8 mouse cellular contexts compared by ENCODE assay signal in the genomic region with DNA sequence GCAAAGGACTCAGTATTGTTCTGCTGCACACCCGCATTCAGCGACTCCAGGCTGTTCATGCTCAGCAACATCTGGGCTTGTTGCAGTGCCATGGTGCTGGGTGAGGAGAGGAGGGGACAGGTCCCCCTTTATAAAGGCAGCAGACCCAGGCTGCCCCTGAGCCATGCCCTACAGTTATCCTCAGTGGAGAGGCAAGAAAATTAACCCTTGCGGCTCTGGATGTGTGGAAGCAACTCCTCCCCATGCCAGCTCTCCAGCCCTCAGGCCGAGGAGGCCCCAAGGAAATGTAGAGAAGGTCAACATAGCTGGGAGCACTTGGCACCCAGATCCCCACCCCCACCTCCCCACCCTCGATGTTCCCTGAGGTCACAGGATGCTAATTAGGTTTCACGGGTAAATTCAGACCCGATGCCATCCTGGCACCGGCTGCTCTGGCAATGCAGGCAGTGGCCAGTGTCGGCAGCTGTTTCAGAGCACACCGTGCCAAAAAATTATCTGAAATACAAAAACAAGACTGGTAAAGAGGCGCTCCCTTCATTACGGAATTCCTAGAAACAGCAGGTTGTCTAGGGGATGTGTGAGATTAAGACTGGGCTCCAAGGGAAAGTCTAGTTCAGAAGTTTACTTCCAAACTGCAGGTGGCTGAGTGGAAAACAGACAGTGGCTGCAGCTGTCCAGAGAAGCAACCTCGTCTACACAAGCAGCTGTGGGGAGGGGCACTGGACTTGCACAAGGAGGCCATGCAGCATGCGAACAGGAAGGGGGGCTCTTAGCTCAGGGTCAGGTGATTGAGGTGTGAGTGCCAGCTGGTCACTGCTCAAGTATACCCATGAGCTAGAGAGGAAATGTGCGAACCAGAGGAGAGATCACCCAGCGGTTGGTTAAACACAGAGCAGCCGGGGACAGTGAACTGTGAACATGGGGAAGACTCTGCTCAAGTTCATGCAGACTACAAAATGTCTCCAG. TPM values are rescaled to one million over a fixed set of nuclear protein-coding genes. Genes with fewer than 3 reads are reported as not detected.
A peak's percentile ranks its signal among the peaks of the same experiment; 100 is the strongest.
DNase-seq lines count a peak whose midpoint lies in the region; ATAC-seq and TF ChIP-seq lines count a peak whose summit lies in the region.

No protein-coding gene starts in this region.

- H3K27ac ChIP-seq in heart, embryonic 13.5 days (replicated peaks): peak overlapping the region; percentile 66
- H3K27ac ChIP-seq in neural tube, embryonic 13.5 days (replicated peaks): peak overlapping the region; percentile 72
- H3K27ac ChIP-seq in stomach, postnatal 0 days (replicated peaks): no peak overlapping the region

- H3K36me3 ChIP-seq in heart, embryonic 13.5 days: peaks cover 97% of the 10 kb centered on the region
- H3K36me3 ChIP-seq in neural tube, embryonic 13.5 days: peaks cover 96% of the 10 kb centered on the region
- H3K36me3 ChIP-seq in stomach, postnatal 0 days (ENCODE audit: control insufficient read depth, insufficient read depth, low read length): peaks cover 36% of the 10 kb centered on the region

- H3K9ac ChIP-seq in heart, embryonic 13.5 days: no peak overlapping the region
- H3K9ac ChIP-seq in neural tube, embryonic 13.5 days: no peak overlapping the region
- H3K9ac ChIP-seq in stomach, postnatal 0 days (ENCODE audit: low read length): no peak overlapping the region

- no peaks in the 10 kb centered on the region for H3K27me3 ChIP-seq in heart, embryonic 13.5 days (replicated peaks)
- no peaks in the 10 kb centered on the region for H3K27me3 ChIP-seq in neural tube, embryonic 13.5 days
- no peaks in the 10 kb centered on the region for H3K27me3 ChIP-seq in stomach, postnatal 0 days (ENCODE audit: control insufficient read depth, insufficient read depth, low read length)

- DNase-seq in heart, postnatal 14 days: no peak
- no peak for DNase-seq in neural tube, embryonic 10.5 days (ENCODE audit: extremely low spot score, low spot score)
- DNase-seq in kidney, postnatal 25 days: peak; percentile 44 to 75
- DNase-seq in stomach, postnatal 0 days (ENCODE audit: low spot score): peak; percentile 19
- DNase-seq in frontal cortex, postnatal 10 days (ENCODE audit: low spot score in 2 of 2): no peak

- intact Hi-C loops in heart, postnatal 14 days (cut with DNase I): no loop called here

- peaks cover 55% of the 10 kb centered on the region for H3K4me1 ChIP-seq in heart, embryonic 13.5 days
- peaks cover 30% of the 10 kb centered on the region for H3K4me1 ChIP-seq in neural tube, embryonic 13.5 days (replicated peaks)
- no peaks in the 10 kb centered on the region for H3K4me1 ChIP-seq in stomach, postnatal 0 days (replicated peaks; ENCODE audit: control insufficient read depth, insufficient read depth)

- no peak overlapping the region for H3K4me3 ChIP-seq in heart, embryonic 13.5 days
- H3K4me3 ChIP-seq in neural tube, embryonic 13.5 days: no peak overlapping the region
- H3K4me3 ChIP-seq in stomach, postnatal 0 days (ENCODE audit: low read depth, low read length): no peak overlapping the region

- H3K9me3 ChIP-seq in heart, embryonic 13.5 days: no peaks in the 10 kb centered on the region
- H3K9me3 ChIP-seq in neural tube, embryonic 13.5 days: no peaks in the 10 kb centered on the region
- H3K9me3 ChIP-seq in stomach, postnatal 0 days (ENCODE audit: control insufficient read depth, low read length): no peaks in the 10 kb centered on the region

- 79% methylated on average over 17 of the region's 17 CpGs for WGBS in heart, embryonic 13.5 days
- WGBS in neural tube, embryonic 13.5 days: 68% methylated on average over 17 of the region's 17 CpGs
- 72% methylated on average over 17 of the region's 17 CpGs for WGBS in stomach, postnatal 0 days

- no peak overlapping the region for H3K4me2 ChIP-seq in heart, embryonic 13.5 days
- H3K4me2 ChIP-seq in neural tube, embryonic 13.5 days: no peak overlapping the region
- no peak overlapping the region for H3K4me2 ChIP-seq in stomach, postnatal 0 days (replicated peaks; ENCODE audit: low read depth)

- no peak for TF ChIP-seq EP300 in stomach, postnatal 0 days (optimal IDR thresholded peaks at IDR 0.05)

- TF ChIP-seq CTCF in stomach, postnatal 0 days (IDR thresholded peaks at IDR 0.05; ENCODE audit: low read depth): no peak

- ATAC-seq in heart, embryonic 13.5 days (ENCODE audit: extremely low read depth, insufficient number of reproducible peaks, low FRiP score, low TSS enrichment): no peak
- ATAC-seq in neural tube, embryonic 13.5 days (ENCODE audit: low read depth): peak; percentile 70
- ATAC-seq in stomach, postnatal 0 days (ENCODE audit: low FRiP score, low TSS enrichment): peak; percentile 16; the same call in 1 of the 2 replicates
- no peak for ATAC-seq in megakaryocyte progenitor cell, adult 5-6 weeks (replicated peaks; ENCODE audit: poor library complexity)

RNA-seq across cellular contexts. Expression of a gene that starts 20.5 kb away (rescaled TPM):
- polyA plus RNA-seq in heart, embryonic 13.5 days (2015; fragmentation: Nextera tagmentation; extraction: Ambion mirVana): 14.0 and 14.5 TPM in 2 replicates
- 10 to 100 TPM; 11.4 to 11.7 TPM for total RNA-seq in heart, postnatal 14 days (2021)
- 55.4 and 57.5 TPM in 2 replicates for polyA plus RNA-seq in neural tube, embryonic 13.5 days (2015; fragmentation: Nextera tagmentation; extraction: Ambion mirVana)
- 16.3 and 16.6 TPM in 2 replicates for polyA plus RNA-seq in stomach, postnatal 0 days (2015; fragmentation: Nextera tagmentation; extraction: Ambion mirVana)
- 29.4 and 30.7 TPM in 2 replicates for total RNA-seq in megakaryocyte progenitor cell, adult 5-6 weeks (2015)
- total RNA-seq in megakaryocyte progenitor cell, adult 5-6 weeks (2017): 23.2 and 34.3 TPM in 2 replicates

RNA-seq across cellular contexts. Expression of a gene that starts 21.5 kb away (rescaled TPM):
- 293 and 310 TPM in 2 replicates for polyA plus RNA-seq in heart, embryonic 13.5 days (2015; fragmentation: Nextera tagmentation; extraction: Ambion mirVana)
- total RNA-seq in heart, postnatal 14 days (2021): 100 to 1,000 TPM; 162 to 181 TPM
- polyA plus RNA-seq in neural tube, embryonic 13.5 days (2015; fragmentation: Nextera tagmentation; extraction: Ambion mirVana): 457 and 480 TPM in 2 replicates
- polyA plus RNA-seq in stomach, postnatal 0 days (2015; fragmentation: Nextera tagmentation; extraction: Ambion mirVana): 168 and 169 TPM in 2 replicates
- total RNA-seq in megakaryocyte progenitor cell, adult 5-6 weeks (2015): 193 and 210 TPM in 2 replicates
- total RNA-seq in megakaryocyte progenitor cell, adult 5-6 weeks (2017): 298 and 322 TPM in 2 replicates

RNA-seq across cellular contexts. Expression of a gene that starts 50.2 kb away (rescaled TPM):
- 26.4 and 29.8 TPM in 2 replicates for polyA plus RNA-seq in heart, embryonic 13.5 days (2015; fragmentation: Nextera tagmentation; extraction: Ambion mirVana)
- 10 to 100 TPM; 27.3 to 27.7 TPM for total RNA-seq in heart, postnatal 14 days (2021)
- 45.0 and 57.1 TPM in 2 replicates for polyA plus RNA-seq in neural tube, embryonic 13.5 days (2015; fragmentation: Nextera tagmentation; extraction: Ambion mirVana)
- polyA plus RNA-seq in stomach, postnatal 0 days (2015; fragmentation: Nextera tagmentation; extraction: Ambion mirVana): 16.9 and 19.1 TPM in 2 replicates
- total RNA-seq in megakaryocyte progenitor cell, adult 5-6 weeks (2015): 7.9 and 10.1 TPM in 2 replicates
- 12.7 and 15.6 TPM in 2 replicates for total RNA-seq in megakaryocyte progenitor cell, adult 5-6 weeks (2017)

Comparison
In these comparisons a context has a peak if more than half of its experiments do, and no peak if none do; other contexts are left out.
1. ATAC-seq: peak in neural tube, embryonic 13.5 days (single experiment) and stomach, postnatal 0 days (single experiment); none in heart, embryonic 13.5 days (single experiment) and megakaryocyte progenitor cell, adult 5-6 weeks (single experiment).
2. DNase-seq: peak in kidney, postnatal 25 days (2 of 2) and stomach, postnatal 0 days (single experiment); none in heart, postnatal 14 days (0 of 2), neural tube, embryonic 10.5 days (single experiment) and frontal cortex, postnatal 10 days (0 of 2).